Mouse (Mus musculus) midbrain, embryonic 13.5 days (tissue): Measurements from ENCODE around the gene Sez6l. TPM values are rescaled to one million over a fixed set of nuclear protein-coding genes. Genes with fewer than 3 reads are reported as not detected.
A peak's percentile ranks its signal among the peaks of the same experiment; 100 is the strongest.

Experiments
- ATAC-seq: fragments of 200-750 bp; cut with Nextera tagmentation; 2 replicates; pipeline ENCODE4 v1.8.0; 2017; ENCODE audit warnings: mild to moderate bottlenecking, moderate TSS enrichment, moderate library complexity
- H3K27ac ChIP-seq: fragments of 300-500 bp; sonication (generic); 2 replicates; pipeline ENCODE4 v1.5.1; 2015; ENCODE audit warnings: inconsistent platforms, mild to moderate bottlenecking, moderate library complexity
- H3K27me3 ChIP-seq: fragments of 300-500 bp; sonication (generic); 2 replicates; pipeline ENCODE4 v1.6.1; 2015; ENCODE audit warnings: mild to moderate bottlenecking, inconsistent platforms
- H3K36me3 ChIP-seq: fragments of 300-500 bp; sonication (generic); 2 replicates; pipeline ENCODE4 v1.6.1; 2015; ENCODE audit warnings: mild to moderate bottlenecking, inconsistent platforms
- H3K4me1 ChIP-seq: fragments of 300-500 bp; sonication (generic); replicated peaks from 2 replicates; pipeline ENCODE4 v1.6.1; 2015; ENCODE audit warnings: inconsistent platforms
- H3K4me2 ChIP-seq: fragments of 300-500 bp; sonication (generic); replicated peaks from 2 replicates; pipeline ENCODE4 v1.6.1; 2015; ENCODE audit warnings: moderate library complexity, mild to moderate bottlenecking, inconsistent platforms
- H3K4me3 ChIP-seq: fragments of 300-500 bp; sonication (generic); replicated peaks from 2 replicates; pipeline ENCODE4 v1.5.1; 2015; ENCODE audit warnings: mild to moderate bottlenecking, inconsistent platforms
- H3K9ac ChIP-seq: fragments of 300-500 bp; sonication (generic); replicated peaks from 2 replicates; pipeline ENCODE4 v1.6.1; 2015; ENCODE audit warnings: mild to moderate bottlenecking, inconsistent platforms
- H3K9me3 ChIP-seq: fragments of 300-500 bp; sonication (generic); 2 replicates; pipeline ENCODE4 v1.6.1; 2016; ENCODE audit warnings: mild to moderate bottlenecking, inconsistent platforms
- WGBS: fragments of 180-500 bp; shearing (Covaris S2); methylation state at CpG from one replicate; pipeline ENCODE4 v1.1.7; 2015; 5-methylcytosine and 5-hydroxymethylcytosine counted together
- polyA plus RNA-seq: library from polyadenylated mRNA; unstranded; fragments of >200 nt; fragmentation: Nextera tagmentation; extraction: Ambion mirVana; gene quantifications from 2 replicates; pipeline ENCODE4 v1.2.1, GENCODE M21; 2015

Sez6l gene
- polyA plus RNA-seq, 1 experiment from 2014 or later: 41.6 TPM

DNA sequence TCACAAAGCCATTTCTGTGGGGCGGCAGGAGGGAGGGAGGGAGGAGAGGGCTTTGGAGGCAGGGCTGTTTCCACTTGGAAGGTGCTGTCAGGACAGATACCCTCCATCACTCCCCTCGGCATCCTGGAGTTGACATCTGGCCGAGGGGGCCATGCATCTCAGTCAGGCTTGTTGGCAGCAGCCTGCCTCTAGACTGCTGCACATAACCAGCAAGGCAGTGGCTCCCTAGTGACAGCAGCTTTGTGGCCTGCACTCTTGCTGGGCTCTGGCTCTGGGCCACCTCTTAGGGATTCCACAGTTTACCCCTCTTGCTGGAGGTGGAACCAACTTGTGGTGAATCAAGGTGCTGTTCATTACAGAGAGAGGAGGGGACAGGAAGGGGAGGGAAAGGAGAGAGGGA, 26.6 kb upstream of the Sez6l start:
- ATAC-seq: 0 out of 2 replicates have a peak, but pooled peaks have one; percentile 35
- Histone ChIP-seq H3K4me2 (no peak overlapping the region), H3K9me3 (no peaks in the 10 kb centered on the region), H3K4me3 (no peak overlapping the region), H3K27me3 (peaks cover 4% of the 10 kb centered on the region; the same call in 1 of the 2 replicates), H3K4me1 (peaks cover 48% of the 10 kb centered on the region), H3K36me3 (no peaks in the 10 kb centered on the region), H3K27ac (peak overlapping the region; percentile 16; the same call in 1 of the 2 replicates), H3K9ac (no peak overlapping the region; the same call in 1 of the 2 replicates)
- 36% methylated on average over 3 of the region's 3 CpGs for WGBS

GRCm38 (mm10) chr5:112600309-112600939, 23.4 kb upstream of the Sez6l start:
- H3K27me3 ChIP-seq: peaks cover 4% of the 10 kb centered on the region; the same call in 1 of the 2 replicates
- no peaks in the 10 kb centered on the region for H3K36me3 ChIP-seq
- H3K4me3 ChIP-seq: no peak overlapping the region
- H3K9me3 ChIP-seq: no peaks in the 10 kb centered on the region
- H3K4me2 ChIP-seq: no peak overlapping the region
- no peak overlapping the region for H3K9ac ChIP-seq
- no peak overlapping the region for H3K27ac ChIP-seq
- H3K4me1 ChIP-seq: peaks cover 39% of the 10 kb centered on the region
- no peak for ATAC-seq
- WGBS: 56% methylated on average over 11 of the region's 11 CpGs

- 87% methylated on average over 6 of the region's 6 CpGs for WGBS
Observed at GRCm38 (mm10) chr5:112599538-112600308, 22.7 kb upstream of the Sez6l start.

DNA sequence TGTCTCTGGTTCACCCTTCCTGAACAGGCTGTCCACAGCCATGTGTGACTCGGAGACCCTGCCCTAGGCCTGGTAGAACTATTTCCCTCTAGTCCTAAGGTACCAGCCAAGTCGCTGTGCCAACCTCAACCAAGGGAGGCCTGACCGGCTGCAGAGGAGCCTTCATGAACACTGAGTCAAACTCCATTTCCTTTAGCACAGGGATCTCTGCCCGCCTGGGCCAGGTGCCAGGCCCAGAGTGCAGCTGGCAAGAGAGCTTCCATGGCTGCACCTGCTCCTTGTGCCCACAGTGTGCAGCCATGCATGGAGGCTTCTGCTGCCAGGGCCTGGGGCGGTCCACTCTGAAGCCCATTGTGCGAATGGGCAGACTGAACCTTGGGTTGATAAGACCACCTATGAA, 20.9 kb upstream of the Sez6l start:
- H3K9me3 ChIP-seq: no peaks in the 10 kb centered on the region
- H3K4me3 ChIP-seq: no peak overlapping the region
- no peak overlapping the region for H3K27ac ChIP-seq
- 82% methylated on average over 6 of the region's 6 CpGs for WGBS
- peaks cover 26% of the 10 kb centered on the region for H3K4me1 ChIP-seq
- H3K9ac ChIP-seq: no peak overlapping the region
- H3K27me3 ChIP-seq: peaks cover 4% of the 10 kb centered on the region; the same call in 1 of the 2 replicates
- H3K36me3 ChIP-seq: no peaks in the 10 kb centered on the region
- H3K4me2 ChIP-seq: no peak overlapping the region
- ATAC-seq: no peak

More at GRCm38 (mm10) chr5:112599538-112600308, 22.7 kb upstream of the Sez6l start:
- Histone ChIP-seq H3K36me3 (no peaks in the 10 kb centered on the region), H3K4me1 (peaks cover 40% of the 10 kb centered on the region), H3K4me3 (no peak overlapping the region), H3K4me2 (no peak overlapping the region), H3K9ac (no peak overlapping the region), H3K27ac (no peak overlapping the region), H3K9me3 (no peaks in the 10 kb centered on the region), H3K27me3 (peaks cover 4% of the 10 kb centered on the region; the same call in 1 of the 2 replicates)
- ATAC-seq: no peak

- peaks cover 26% of the 10 kb centered on the region for H3K4me1 ChIP-seq
- no peak overlapping the region for H3K27ac ChIP-seq
- no peaks in the 10 kb centered on the region for H3K36me3 ChIP-seq
- no peak overlapping the region for H3K9ac ChIP-seq
- no peaks in the 10 kb centered on the region for H3K9me3 ChIP-seq
- no peak for ATAC-seq
- H3K4me3 ChIP-seq: no peak overlapping the region
- 85% methylated on average over 2 of the region's 2 CpGs for WGBS
- peaks cover 4% of the 10 kb centered on the region; the same call in 1 of the 2 replicates for H3K27me3 ChIP-seq
- H3K4me2 ChIP-seq: no peak overlapping the region
Observed at GRCm38 (mm10) chr5:112597307-112597706, 20.3 kb upstream of the Sez6l start.

DNA sequence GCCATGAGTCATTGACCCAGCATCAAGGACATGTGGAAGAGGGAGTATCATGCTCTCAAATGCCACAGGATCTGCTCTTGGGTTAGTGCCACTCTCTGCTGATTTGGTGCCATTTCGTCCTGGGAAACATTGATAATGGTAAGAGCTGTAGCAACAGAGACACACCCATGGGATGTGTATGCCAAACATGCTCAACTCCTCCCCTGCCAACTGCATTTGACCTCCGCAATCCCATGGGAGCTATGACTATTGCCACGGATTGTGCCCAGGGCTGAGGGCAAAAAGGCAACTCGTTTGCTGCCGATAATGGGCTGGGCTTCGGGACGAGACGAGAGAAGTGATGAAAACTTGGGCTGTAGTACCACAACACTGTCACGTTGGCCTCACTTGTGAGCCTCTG, 19.7 kb upstream of the Sez6l start:
- no peak overlapping the region for H3K4me3 ChIP-seq
- H3K9ac ChIP-seq: no peak overlapping the region
- H3K9me3 ChIP-seq: no peaks in the 10 kb centered on the region
- peaks cover 4% of the 10 kb centered on the region; the same call in 1 of the 2 replicates for H3K27me3 ChIP-seq
- H3K4me1 ChIP-seq: peaks cover 26% of the 10 kb centered on the region
- no peak overlapping the region for H3K4me2 ChIP-seq
- WGBS: 84% methylated on average over 9 of the region's 9 CpGs
- no peak for ATAC-seq
- H3K36me3 ChIP-seq: no peaks in the 10 kb centered on the region
- H3K27ac ChIP-seq: no peak overlapping the region

DNA sequence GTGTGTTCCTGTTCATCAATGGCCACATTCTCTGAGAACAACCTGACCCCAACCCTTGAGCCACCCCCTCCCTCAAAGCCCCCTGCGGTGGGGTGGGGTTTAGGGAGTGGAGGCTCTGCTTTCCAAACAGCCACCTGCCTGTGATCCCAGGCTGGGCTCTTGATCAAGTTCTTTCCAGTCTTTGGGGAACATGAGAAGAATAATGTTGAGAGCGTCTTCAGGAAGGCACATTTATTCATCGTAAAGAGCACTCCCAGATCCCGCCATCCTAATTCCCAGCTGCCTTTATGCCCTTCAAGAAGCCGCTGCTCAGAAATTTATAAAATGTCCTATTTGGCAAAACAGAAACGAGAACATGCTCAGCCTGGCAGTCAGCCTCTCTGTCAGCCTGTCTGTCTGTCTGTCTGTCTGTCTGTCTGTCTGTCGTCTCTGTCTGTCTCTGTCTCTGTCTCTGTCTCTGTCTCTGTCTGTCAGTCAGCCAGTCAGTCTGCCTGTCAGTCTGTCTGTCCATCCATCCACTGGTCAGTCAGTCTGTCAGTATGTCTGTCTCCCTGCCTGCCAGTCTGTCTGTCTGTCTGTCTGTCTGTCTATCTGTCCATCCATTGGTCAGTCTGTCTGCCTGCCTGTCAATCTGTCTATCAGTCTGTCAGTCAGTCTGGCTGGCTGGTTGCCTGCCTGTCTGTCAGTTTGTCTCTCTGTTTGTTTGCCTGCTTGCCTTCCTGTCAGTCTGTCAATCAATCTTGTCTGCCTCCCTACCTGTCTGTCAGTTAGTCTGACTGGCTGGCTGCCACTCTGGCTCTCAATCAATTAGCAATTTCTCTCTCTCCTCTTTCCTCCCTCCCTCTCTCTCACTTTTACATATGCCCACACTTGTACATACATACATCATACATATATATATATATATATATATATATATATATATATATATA, 19.0 kb upstream of the Sez6l start:
- H3K27ac ChIP-seq: no peak overlapping the region
- ATAC-seq: no peak
- 52% methylated on average over 7 of the region's 7 CpGs for WGBS

DNA sequence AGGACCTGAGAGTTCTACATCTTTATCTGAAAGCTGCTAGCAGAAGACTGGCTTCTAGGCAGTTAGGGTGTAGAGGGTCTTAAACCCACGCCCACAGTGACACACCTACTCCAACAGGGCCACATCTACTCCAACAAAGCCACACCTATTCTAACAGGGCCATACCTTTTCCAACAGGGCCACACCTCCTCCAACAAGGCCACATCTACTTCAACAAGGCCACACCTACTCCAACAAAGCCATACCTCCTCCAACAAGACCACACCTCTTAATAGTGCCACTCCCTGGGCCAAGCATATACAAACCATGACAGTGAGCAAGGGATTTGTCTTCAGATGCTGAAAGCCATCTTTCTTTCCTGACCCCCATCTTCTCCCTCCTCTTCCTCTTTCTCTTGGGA, 14.7 kb upstream of the Sez6l start:
- WGBS: 86% methylated on average over 1 of the region's 1 CpGs
- Histone ChIP-seq H3K36me3 (no peaks in the 10 kb centered on the region), H3K27me3 (no peaks in the 10 kb centered on the region), H3K27ac (no peak overlapping the region), H3K9me3 (no peaks in the 10 kb centered on the region), H3K4me1 (peaks cover 14% of the 10 kb centered on the region), H3K9ac (no peak overlapping the region), H3K4me2 (no peak overlapping the region), H3K4me3 (no peak overlapping the region)
- ATAC-seq: no peak

More for the DNA sequence above, 19.0 kb upstream of the Sez6l start:
- Histone ChIP-seq H3K36me3 (no peaks in the 10 kb centered on the region), H3K9me3 (no peaks in the 10 kb centered on the region), H3K9ac (no peak overlapping the region), H3K27me3 (no peaks in the 10 kb centered on the region), H3K4me3 (no peak overlapping the region), H3K4me1 (peaks cover 26% of the 10 kb centered on the region), H3K4me2 (no peak overlapping the region)

DNA sequence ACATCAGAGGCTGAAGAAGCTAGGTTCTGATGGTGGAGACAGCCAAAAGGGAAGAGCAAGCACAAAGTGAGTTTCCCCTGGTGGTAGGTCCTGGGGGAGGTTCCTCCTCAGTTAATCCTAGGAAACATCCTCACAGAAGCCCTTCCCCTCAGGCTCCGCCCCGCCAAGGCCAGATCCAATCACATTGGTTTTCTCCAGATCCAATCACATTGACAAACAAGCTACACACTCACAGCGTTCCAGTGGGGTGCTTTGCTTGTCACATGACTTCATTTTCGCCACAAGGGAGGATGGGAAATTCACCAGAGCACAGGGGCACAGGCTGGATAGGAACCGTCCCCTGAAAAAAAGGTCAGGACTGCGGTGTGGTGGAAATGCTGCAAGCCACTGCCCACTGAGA, 9.1 kb upstream of the Sez6l start:
- no peak for ATAC-seq
- no peaks in the 10 kb centered on the region for H3K36me3 ChIP-seq
- H3K9me3 ChIP-seq: no peaks in the 10 kb centered on the region
- 51% methylated on average over 6 of the region's 6 CpGs for WGBS
- H3K4me2 ChIP-seq: no peak overlapping the region
- no peak overlapping the region for H3K4me3 ChIP-seq
- peaks cover 8% of the 10 kb centered on the region; the same call in 1 of the 2 replicates for H3K27me3 ChIP-seq
- peaks cover 26% of the 10 kb centered on the region for H3K4me1 ChIP-seq
- no peak overlapping the region for H3K9ac ChIP-seq
- no peak overlapping the region for H3K27ac ChIP-seq

GRCm38 (mm10) chr5:112584155-112584769, 7.3 kb upstream of the Sez6l start:
- Histone ChIP-seq H3K4me1 (peaks cover 26% of the 10 kb centered on the region), H3K36me3 (no peaks in the 10 kb centered on the region), H3K27me3 (peaks cover 10% of the 10 kb centered on the region), H3K9ac (no peak overlapping the region), H3K4me2 (no peak overlapping the region), H3K27ac (no peak overlapping the region), H3K9me3 (no peaks in the 10 kb centered on the region), H3K4me3 (no peak overlapping the region)
- WGBS: 90% methylated on average over 4 of the region's 4 CpGs
- no peak for ATAC-seq

DNA sequence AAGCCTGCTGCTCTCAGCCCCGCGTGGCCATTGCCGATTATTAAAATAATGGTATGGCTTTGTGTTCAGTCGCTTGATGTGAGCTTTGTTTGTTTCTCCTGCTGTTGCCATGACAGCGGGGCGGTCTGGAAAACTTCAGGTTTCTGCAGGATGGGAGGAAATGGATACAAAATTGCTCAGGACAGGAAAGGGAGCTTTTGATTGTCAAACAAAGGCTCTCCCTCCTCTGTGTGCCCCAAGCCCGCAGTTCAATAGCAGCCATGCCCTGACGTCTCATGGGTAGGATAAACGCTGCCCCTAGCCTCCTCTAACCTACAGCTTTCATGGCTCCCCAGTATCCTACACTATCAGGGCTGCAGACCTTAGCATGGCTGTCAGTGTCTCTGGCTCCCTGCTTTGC, 6.3 kb upstream of the Sez6l start:
- Histone ChIP-seq H3K27me3 (peaks cover 18% of the 10 kb centered on the region), H3K27ac (peak overlapping the region; percentile 36), H3K4me1 (peaks cover 29% of the 10 kb centered on the region), H3K36me3 (no peaks in the 10 kb centered on the region), H3K9me3 (no peaks in the 10 kb centered on the region), H3K4me2 (0 out of 2 replicates have a peak overlapping the region, but pooled peaks have one; percentile 9), H3K4me3 (no peak overlapping the region), H3K9ac (no peak overlapping the region)
- ATAC-seq: peak; percentile 51
- WGBS: 14% methylated on average over 9 of the region's 9 CpGs
